Mouse (Mus musculus) neural tube, embryonic 11.5 days (tissue): ENCODE measurements at regions not wholly inside any gene's neighbourhood (a gene's known extent, or its start where the extent isn't known, plus 50 kb on each side); places are given as distances from the start of the nearest gene placed in this dataset.

Experiments
- ATAC-seq: fragments of 200-750 bp; cut with Nextera tagmentation; 2 replicates; pipeline ENCODE4 v1.8.0; 2017; ENCODE audit warnings: moderate number of reproducible peaks, mild to moderate bottlenecking, moderate TSS enrichment, moderate library complexity; ENCODE audit not compliant: insufficient read depth, low FRiP score, low TSS enrichment
- DNase-seq: peaks from one replicate; pipeline ENCODE4 v3.0.0-alpha.2; 2015; ENCODE audit warnings: low spot score
- H3K27ac ChIP-seq: fragments of 300-500 bp; sonication (generic); 2 replicates; pipeline ENCODE4 v1.5.1; 2014; ENCODE audit warnings: low read depth, mild to moderate bottlenecking, low read length
- H3K27me3 ChIP-seq: fragments of 300-500 bp; sonication (generic); 2 replicates; pipeline ENCODE4 v1.6.1; 2014; ENCODE audit warnings: mild to moderate bottlenecking, low read length, mixed read lengths; ENCODE audit not compliant: control insufficient read depth, insufficient read depth
- H3K36me3 ChIP-seq: fragments of 300-500 bp; sonication (generic); 2 replicates; pipeline ENCODE4 v1.6.1; 2014; ENCODE audit warnings: mild to moderate bottlenecking, low read length, moderate library complexity, mixed read lengths; ENCODE audit not compliant: control insufficient read depth, insufficient read depth
- H3K4me1 ChIP-seq: fragments of 300-500 bp; sonication (generic); 2 replicates; pipeline ENCODE4 v1.6.1; 2014; ENCODE audit warnings: low read length, mixed read lengths; ENCODE audit not compliant: control insufficient read depth, insufficient read depth
- H3K4me2 ChIP-seq: fragments of 300-500 bp; sonication (generic); 2 replicates; pipeline ENCODE4 v1.6.1; 2014; ENCODE audit warnings: low read depth, mild to moderate bottlenecking, moderate library complexity
- H3K4me3 ChIP-seq: fragments of 300-500 bp; sonication (generic); 2 replicates; pipeline ENCODE4 v1.5.1; 2014; ENCODE audit warnings: low read depth, low read length
- H3K9ac ChIP-seq: fragments of 300-500 bp; sonication (generic); 2 replicates; pipeline ENCODE4 v1.6.1; 2014; ENCODE audit warnings: mild to moderate bottlenecking, low read length
- H3K9me3 ChIP-seq: fragments of 300-500 bp; sonication (generic); 2 replicates; pipeline ENCODE4 v1.6.1; 2016; ENCODE audit warnings: low read length; ENCODE audit not compliant: control insufficient read depth
- WGBS: fragments of 180-500 bp; shearing (Covaris S2); extraction: QIAGEN DNeasy Blood & Tissue Kit; methylation state at CpG from one replicate; pipeline ENCODE4 v1.1.7; 2014; 5-methylcytosine and 5-hydroxymethylcytosine counted together

DNA sequence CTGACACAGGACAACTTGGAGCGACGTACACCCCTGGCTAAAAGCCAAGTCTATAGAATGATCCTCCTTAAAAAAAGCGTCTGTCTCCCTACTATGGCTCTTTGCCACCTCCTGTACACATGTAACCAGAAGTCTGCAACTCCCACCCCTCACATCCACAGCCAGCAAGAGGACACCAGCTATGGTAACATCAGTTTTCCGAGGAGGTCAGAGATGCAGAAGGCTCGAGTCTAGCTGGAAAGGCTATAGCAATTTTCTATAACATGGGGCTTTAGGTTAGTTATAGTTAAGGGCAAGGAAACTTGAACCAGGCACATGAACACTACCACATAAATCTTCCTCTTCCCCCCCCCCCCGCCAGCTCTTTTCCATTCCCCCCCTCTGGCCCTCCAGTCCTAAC, 240.2 kb downstream of the H2al1j start:
- no peak for ATAC-seq
- H3K27me3 ChIP-seq = no peaks in the 10 kb centered on the region

DNA sequence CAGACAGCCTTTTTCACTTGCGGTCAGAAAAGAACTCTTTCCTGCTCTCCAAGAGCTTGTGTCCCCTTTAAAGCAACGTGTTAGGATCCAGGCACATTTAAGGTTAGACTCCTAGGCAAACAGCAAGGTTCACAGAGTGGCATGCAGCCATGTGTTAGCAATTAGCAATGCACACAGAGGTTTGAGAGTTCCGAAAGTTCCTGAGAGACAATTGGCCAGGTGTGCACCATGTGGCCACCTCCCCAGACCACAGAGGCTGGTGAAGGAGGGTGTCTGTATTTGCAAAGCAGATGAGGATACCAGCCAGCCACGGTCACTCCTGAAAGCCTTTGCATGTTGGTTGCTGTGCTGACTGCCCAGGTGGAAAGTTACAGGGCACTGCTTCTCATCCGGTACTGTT, 240.6 kb downstream of the H2al1j start:
- H3K9me3 ChIP-seq = no peaks in the 10 kb centered on the region
- no peaks in the 10 kb centered on the region for H3K27me3 ChIP-seq
- H3K36me3 ChIP-seq = no peaks in the 10 kb centered on the region
- no peak overlapping the region for H3K4me3 ChIP-seq
- no peak for DNase-seq
- no peak overlapping the region for H3K27ac ChIP-seq
- H3K4me2 ChIP-seq = no peak overlapping the region
- 65% methylated on average over 5 of the region's 5 CpGs for WGBS
- no peaks in the 10 kb centered on the region for H3K4me1 ChIP-seq
- no peak for ATAC-seq
- H3K9ac ChIP-seq = no peak overlapping the region

More for the DNA sequence above, 240.2 kb downstream of the H2al1j start:
- DNase-seq = no peak
- WGBS = 74% methylated on average over 5 of the region's 6 CpGs
- Histone ChIP-seq H3K4me1 (no peaks in the 10 kb centered on the region), H3K4me3 (no peak overlapping the region), H3K27ac (no peak overlapping the region), H3K9ac (no peak overlapping the region), H3K9me3 (no peaks in the 10 kb centered on the region), H3K36me3 (no peaks in the 10 kb centered on the region), H3K4me2 (no peak overlapping the region)

DNA sequence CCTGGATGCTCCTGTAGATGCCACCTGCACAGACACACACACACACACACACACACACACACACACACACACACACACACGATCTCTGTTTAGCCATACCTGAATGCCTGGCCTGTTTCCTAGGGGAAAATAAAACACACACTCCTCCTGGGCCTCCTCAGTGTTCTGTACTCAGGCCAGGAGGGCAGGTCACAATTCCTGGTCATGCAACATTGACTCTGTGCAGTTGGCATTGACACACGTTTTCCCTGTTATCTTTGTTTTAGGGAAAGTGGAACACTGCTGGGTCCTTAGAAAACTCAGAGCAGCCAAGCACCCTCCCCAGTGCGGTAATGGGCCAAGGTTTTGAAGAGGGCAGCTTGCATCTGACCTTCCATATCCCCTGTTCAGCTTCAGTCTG, 246.7 kb downstream of the H2al1j start:
- Histone ChIP-seq H3K4me2 (no peak overlapping the region), H3K36me3 (no peaks in the 10 kb centered on the region), H3K27me3 (no peaks in the 10 kb centered on the region), H3K9me3 (no peaks in the 10 kb centered on the region), H3K9ac (no peak overlapping the region), H3K27ac (no peak overlapping the region), H3K4me3 (no peak overlapping the region), H3K4me1 (no peaks in the 10 kb centered on the region)
- no peak for ATAC-seq
- DNase-seq = no peak
- 65% methylated on average over 3 of the region's 3 CpGs for WGBS

DNA sequence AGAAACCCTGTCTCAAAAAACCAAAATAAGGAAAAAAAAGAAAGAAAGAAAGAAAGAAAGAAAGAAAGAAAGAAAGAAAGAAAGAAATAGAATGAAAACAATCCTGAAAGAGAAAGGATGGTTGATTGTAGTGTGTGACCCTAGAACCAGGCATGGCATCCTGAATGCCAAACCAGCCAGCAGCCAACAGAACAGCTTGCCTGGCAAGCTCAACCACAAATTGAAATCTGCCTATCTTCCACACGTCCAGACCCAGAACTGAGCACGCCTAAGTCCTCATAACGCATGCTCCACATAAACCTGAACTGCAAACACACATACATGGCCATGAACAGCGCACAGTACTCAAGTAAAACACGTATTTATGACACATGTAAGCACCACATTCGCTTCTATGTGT, 247.9 kb downstream of the H2al1j start:
- H3K9ac ChIP-seq = no peak overlapping the region
- no peak overlapping the region for H3K27ac ChIP-seq
- no peak overlapping the region for H3K4me2 ChIP-seq
- DNase-seq (no peak), ATAC-seq (no peak)
- WGBS = 91% methylated on average over 6 of the region's 6 CpGs
- H3K9me3 ChIP-seq = no peaks in the 10 kb centered on the region
- H3K27me3 ChIP-seq = no peaks in the 10 kb centered on the region
- H3K36me3 ChIP-seq = no peaks in the 10 kb centered on the region
- H3K4me1 ChIP-seq = no peaks in the 10 kb centered on the region
- H3K4me3 ChIP-seq = no peak overlapping the region

- H3K27me3 ChIP-seq = no peaks in the 10 kb centered on the region
- WGBS = 67% methylated on average over 8 of the region's 8 CpGs
- ATAC-seq = no peak
These were observed 248.7 kb downstream of the H2al1j start for GRCm38 (mm10) chrX:11576287-11576686.

GRCm38 (mm10) chrX:11577294-11577693, 249.7 kb downstream of the H2al1j start:
- Histone ChIP-seq H3K4me3 (no peak overlapping the region), H3K27me3 (no peaks in the 10 kb centered on the region), H3K36me3 (no peaks in the 10 kb centered on the region), H3K4me2 (no peak overlapping the region), H3K4me1 (no peaks in the 10 kb centered on the region), H3K27ac (no peak overlapping the region), H3K9ac (no peak overlapping the region), H3K9me3 (no peaks in the 10 kb centered on the region)
- ATAC-seq (no peak), DNase-seq (no peak)
- WGBS = 67% methylated on average over 3 of the region's 3 CpGs

More at GRCm38 (mm10) chrX:11576287-11576686, 248.7 kb downstream of the H2al1j start:
- H3K9ac ChIP-seq = no peak overlapping the region
- H3K36me3 ChIP-seq = no peaks in the 10 kb centered on the region
- H3K4me2 ChIP-seq = no peak overlapping the region
- no peaks in the 10 kb centered on the region for H3K4me1 ChIP-seq
- no peak for DNase-seq
- no peak overlapping the region for H3K4me3 ChIP-seq
- H3K27ac ChIP-seq = no peak overlapping the region
- H3K9me3 ChIP-seq = no peaks in the 10 kb centered on the region

- H3K4me1 ChIP-seq = no peaks in the 10 kb centered on the region
- no peaks in the 10 kb centered on the region for H3K27me3 ChIP-seq
- ATAC-seq (no peak), DNase-seq (no peak)
- H3K9me3 ChIP-seq = no peaks in the 10 kb centered on the region
- no peak overlapping the region for H3K4me2 ChIP-seq
- H3K36me3 ChIP-seq = no peaks in the 10 kb centered on the region
- no peak overlapping the region for H3K27ac ChIP-seq
- H3K4me3 ChIP-seq = no peak overlapping the region
- H3K9ac ChIP-seq = no peak overlapping the region
- WGBS = 68% methylated on average over 5 of the region's 5 CpGs
These were observed 257.7 kb downstream of the H2al1j start for GRCm38 (mm10) chrX:11585353-11585752.

GRCm38 (mm10) chrX:11591391-11592187, 264.0 kb downstream of the H2al1j start:
- no peak overlapping the region for H3K4me3 ChIP-seq
- 27% methylated on average over 10 of the region's 10 CpGs for WGBS
- no peak overlapping the region for H3K9ac ChIP-seq
- H3K4me2 ChIP-seq = no peak overlapping the region
- DNase-seq (no peak), ATAC-seq (no peak)
- H3K27ac ChIP-seq = no peak overlapping the region
- H3K36me3 ChIP-seq = no peaks in the 10 kb centered on the region
- H3K4me1 ChIP-seq = no peaks in the 10 kb centered on the region
- H3K27me3 ChIP-seq = no peaks in the 10 kb centered on the region
- no peaks in the 10 kb centered on the region for H3K9me3 ChIP-seq

- no peaks in the 10 kb centered on the region for H3K27me3 ChIP-seq
- H3K4me3 ChIP-seq = no peak overlapping the region
- no peak overlapping the region for H3K4me2 ChIP-seq
- DNase-seq = no peak
- no peak overlapping the region for H3K27ac ChIP-seq
- H3K9me3 ChIP-seq = no peaks in the 10 kb centered on the region
- no peaks in the 10 kb centered on the region for H3K36me3 ChIP-seq
- no peak for ATAC-seq
- H3K9ac ChIP-seq = no peak overlapping the region
- 61% methylated on average over 3 of the region's 3 CpGs for WGBS
- H3K4me1 ChIP-seq = no peaks in the 10 kb centered on the region
These were observed 266.9 kb downstream of the H2al1j start for GRCm38 (mm10) chrX:11594542-11594941.
